Mouse (Mus musculus) B cell, adult 2 months (primary cell): ENCODE data around the gene Trmt13.
"Not testable (repeated sequence)": the region's sequence is repeated elsewhere in the genome, so short reads cannot be mapped to it uniquely, and the experiment has no call there.

Experiments used
- DNase-seq, 2 experiments: peaks; one replicate each; pipeline ENCODE4 v3.0.0; 2022

Gene Trmt13

GRCm38 (mm10) chr3:116614295-116614892 is at the start of gene Trmt13:
Gene Trmt13, minus strand, starts transcription at chr3:116614587.
- no peak for DNase-seq

GRCm38 (mm10) chr3:116662463-116662863 is 48.1 kb upstream of the Trmt13 start, which contains the start of gene Mfsd14a:
Gene Mfsd14a, minus strand, starts transcription at chr3:116662677.
- peak; percentile 100 for DNase-seq

GRCm38 (mm10) chr3:116661870-116662414 is 47.6 kb upstream of the Trmt13 start:
- no peak for DNase-seq

DNA sequence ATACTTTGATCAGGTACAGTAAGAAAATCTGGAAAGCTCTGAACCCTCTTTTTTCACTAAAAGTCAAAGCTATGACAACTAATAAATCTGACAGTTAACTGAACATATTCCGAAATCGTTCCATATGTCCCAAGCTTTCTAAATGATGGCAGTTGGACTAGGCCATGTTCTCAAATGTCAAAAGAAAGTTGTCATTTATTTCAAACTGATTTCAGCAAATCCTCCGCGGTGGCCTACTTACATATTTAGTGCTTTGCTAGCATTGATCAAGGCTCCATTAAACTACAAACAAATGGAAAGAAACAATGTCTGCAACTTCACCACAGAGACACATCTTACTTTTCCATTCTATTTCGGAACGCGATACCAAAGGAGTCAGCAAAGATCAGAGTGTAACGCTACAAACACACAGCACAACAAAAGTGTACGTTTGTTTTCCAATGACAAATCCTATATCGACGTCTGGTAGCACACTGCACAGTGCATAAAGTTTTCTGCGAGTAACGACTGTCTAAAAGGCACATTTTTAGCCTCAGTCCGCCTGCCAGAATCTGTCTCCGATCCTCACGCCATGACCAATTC is 47.0 kb upstream of the Trmt13 start:
- no peak for DNase-seq

DNA sequence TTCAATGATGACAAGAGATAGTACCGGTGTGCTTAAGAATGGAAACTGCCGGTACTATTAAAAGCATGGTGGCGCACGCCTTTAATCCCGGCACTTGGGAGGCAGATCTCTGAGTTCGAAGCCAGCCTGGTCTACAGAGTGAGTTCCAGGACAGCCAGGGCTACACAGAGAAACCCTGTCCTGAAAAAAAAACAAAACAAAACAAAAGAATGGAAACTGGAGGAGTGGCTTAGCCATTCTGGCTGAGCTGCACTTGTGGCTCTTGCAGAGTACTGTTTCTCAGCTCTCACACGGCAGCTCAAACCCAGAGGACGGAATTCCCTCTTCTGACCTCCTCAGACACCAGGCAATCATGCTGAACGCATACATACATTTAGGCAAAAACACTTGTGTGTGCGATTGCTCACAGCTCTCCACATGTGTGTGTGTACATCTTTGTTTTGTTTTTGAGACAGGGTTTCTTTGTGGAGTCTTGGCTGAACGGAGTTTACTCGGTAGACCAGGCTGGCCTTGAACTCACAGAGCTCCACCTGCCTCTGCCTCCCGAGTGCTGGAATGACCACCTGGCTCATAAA is 45.6 kb upstream of the Trmt13 start:
- no peak for DNase-seq

DNA sequence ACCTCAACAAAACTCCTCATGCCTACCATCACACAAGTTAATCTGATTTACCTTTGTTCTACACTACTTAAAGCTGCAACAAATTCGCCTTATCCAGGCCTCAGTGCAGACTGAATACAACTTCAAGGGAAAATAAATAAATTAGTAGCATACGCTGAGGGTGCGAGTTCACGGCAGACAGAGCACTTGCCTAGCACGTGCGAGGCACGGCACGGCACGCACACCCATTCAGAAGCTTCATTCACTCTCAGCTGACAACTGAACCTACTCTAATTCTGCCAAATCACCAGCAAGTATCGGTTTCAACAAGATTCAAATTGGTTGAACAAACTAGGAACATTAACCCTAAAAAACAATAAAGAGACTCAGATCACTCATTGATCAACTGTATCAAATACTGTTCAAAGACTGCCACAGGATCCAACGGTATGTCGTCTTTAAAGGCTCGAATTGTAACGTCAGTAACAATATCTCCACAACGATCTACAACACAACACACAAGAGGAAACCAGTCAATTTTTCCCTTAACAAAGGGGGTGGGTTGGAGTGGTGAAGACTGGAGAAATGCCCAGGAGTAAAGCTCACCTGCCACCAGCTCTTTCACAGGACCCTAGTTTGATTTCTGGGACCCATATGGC is 44.7 kb upstream of the Trmt13 start:
- no peak for DNase-seq

DNA sequence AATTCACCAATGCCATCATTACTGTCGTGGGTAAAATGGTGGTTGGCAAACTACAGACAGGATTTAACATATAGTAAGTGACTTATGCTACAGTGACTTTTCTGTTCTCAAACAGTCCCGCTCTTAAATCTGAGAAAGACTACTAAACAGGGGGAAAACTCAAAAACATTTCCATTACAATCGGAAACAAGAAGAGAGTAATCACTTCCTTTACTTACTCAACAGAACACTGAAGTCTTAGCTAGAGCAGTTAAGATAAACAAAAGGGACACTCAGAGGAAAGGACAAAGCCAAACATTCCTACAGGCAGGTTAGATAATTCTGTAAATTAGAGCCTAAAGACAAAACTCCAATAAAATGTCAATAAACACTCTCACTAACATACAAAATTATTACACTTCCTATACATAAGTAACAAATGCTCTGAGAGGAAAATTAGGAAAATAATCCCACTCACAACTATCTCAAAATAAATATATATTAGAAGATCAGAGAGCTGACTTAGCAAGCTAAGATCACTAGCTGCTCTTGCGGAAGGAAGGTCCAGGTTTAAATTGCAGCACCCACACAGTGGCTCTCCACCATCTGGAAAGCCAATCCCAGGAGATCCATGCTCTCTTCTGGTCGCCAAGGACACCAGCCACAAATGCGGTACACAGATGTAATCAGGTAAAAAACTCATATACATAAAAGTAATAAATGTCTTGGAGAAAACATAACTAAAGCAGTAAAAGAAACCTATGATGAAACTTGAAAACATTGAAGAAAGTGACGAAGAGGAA is 42.0 kb upstream of the Trmt13 start:
- DNase-seq, result no peak

GRCm38 (mm10) chr3:116654051-116654450 is 39.7 kb upstream of the Trmt13 start:
- not testable (repeated sequence) for DNase-seq

DNA sequence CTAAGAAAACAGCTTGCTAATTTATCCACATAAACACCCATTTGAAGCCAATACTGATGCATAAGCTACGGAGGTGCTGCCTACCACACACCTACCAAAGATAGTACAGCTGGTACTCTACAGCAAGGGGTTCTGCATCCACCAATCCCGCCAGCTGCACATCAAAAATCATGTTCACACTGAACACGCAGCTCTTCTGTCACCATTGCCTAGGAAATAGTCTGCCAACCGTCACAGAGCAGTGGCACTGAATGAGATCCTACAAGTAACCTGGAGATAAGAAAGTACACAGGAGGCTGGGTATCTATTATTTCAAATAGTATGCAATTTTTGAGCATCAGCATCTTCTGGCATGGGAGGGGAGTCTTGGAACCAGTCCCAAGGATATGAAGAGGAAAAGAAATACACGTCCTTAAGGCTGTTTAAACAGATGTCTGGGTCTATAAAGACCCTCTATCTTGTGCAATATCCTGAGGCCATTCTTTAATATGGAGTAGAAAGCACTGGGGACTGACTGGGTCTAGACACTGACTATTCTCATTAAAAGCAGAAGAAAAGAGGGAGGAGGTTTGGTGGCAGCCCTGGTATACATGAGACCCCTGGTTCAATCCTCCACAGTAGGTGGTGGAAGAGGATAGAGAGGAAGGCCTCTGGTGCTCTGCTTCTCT is 39.0 kb upstream of the Trmt13 start:
- no peak for DNase-seq

DNA sequence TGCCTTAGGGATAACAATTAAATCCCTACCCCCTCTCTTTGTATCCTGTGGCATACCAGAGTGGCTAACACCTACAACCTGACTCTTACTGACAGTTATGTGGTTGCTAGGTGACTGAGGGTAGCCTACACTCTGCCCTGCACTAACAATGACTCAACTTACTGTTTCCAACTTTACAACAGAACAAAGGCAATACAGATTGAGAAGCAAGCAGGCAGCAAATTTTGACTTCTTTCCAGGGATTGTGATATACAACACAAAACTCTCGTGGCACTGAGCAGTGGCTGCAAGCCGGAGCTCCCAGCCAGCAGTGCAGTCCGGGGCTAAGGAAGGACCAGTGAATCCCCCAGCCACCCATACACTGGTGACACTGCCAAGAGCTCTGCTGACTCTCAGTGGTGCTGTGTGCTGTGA is 37.7 kb upstream of the Trmt13 start:
- DNase-seq, result no peak

GRCm38 (mm10) chr3:116650698-116651097 is 36.3 kb upstream of the Trmt13 start:
- no peak for DNase-seq

GRCm38 (mm10) chr3:116648805-116649204 is 34.4 kb upstream of the Trmt13 start:
- DNase-seq, result no peak

DNA sequence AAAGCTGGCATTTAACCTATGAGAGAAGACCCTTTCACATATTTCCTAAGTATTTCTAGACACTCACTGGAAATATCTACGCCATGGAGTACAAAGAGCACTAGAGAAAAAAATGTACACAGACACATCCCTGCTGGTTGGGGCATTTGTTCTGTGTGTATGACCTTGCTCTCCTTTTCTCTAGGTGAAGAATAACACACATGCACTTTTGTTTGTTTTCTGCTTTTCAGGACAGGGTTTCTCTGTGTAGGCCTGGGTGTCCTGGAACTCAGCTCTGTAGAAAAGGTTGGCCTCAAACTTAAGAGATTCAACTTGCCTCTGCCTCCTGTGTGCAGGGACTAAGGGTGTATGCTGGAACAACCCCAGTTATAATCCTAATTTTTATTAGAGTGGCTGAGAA is 32.0 kb upstream of the Trmt13 start:
- no peak for DNase-seq

DNA sequence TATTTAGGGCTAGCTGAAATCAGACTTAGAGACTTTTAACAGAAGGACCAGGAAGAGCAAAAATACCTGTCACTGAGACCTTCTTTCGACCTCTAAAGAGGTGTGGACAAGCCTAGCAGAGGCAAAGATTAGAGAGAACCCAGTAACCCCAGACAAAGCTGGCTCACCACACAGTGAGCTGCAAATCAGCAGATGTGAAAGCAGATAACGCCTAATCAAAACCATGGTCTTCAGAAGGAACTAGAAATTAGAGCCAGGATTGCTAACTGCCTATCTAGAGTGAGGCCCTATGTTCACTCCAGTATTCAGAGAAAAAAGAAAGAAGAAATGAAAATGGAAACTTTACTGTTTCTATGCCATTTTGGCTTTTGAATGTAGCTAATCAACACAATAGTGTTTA is 28.0 kb upstream of the Trmt13 start:
- no peak for DNase-seq

DNA sequence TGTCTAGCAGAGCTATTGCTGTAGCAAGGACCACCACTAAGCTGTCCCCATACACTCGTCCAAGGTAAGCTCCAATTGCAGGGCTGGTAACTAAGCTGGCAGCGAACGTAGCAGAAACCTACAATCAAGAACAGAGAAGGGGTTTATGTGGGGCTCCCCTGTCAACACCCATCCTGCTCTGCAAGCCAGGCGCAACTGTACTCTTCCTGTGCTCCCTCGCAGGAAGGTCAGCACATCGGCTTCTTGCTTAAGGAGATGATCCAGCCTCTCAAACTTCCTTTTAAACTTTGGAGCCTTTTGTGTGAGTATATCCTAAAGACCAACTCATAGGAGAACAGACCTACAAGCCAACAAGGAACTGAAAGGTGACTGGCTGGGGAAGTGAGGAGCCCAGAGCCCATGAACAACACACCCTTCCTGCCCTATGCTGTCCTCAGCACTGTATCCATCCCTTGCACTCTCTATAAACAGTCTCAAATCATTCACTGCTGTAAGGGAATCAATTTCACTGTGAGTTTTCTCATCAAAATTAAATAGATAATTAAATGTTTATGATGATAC is 27.5 kb upstream of the Trmt13 start:
- DNase-seq, result no peak

DNA sequence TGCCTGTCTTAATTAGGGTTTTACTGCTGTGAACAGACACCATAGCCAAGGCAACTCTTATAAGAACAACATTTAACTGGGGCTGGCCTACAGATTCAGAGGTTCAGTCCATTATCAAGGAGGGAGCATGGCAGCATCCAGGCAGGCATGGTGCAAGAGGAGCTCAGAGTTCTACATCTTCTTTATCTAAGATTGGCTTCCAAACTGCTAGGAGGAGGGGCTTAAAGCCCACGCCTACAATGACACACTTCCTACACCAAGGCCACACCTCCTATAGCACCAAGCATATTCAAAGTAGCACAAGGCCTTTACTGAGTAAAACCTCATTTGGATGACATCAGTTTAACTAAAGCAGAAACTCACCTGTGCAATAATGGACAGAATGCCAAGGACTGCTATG is 25.6 kb upstream of the Trmt13 start:
- DNase-seq, result peak in 1 of 2 experiments; percentile 21

GRCm38 (mm10) chr3:116638572-116638971 is 24.2 kb upstream of the Trmt13 start:
- no peak for DNase-seq

- no peak for DNase-seq
Observed at GRCm38 (mm10) chr3:116637693-116638476, 23.5 kb upstream of the Trmt13 start.

GRCm38 (mm10) chr3:116635799-116636198 is 21.4 kb upstream of the Trmt13 start:
- DNase-seq, result no peak

GRCm38 (mm10) chr3:116634853-116635252 is 20.5 kb upstream of the Trmt13 start:
- no peak for DNase-seq

DNA sequence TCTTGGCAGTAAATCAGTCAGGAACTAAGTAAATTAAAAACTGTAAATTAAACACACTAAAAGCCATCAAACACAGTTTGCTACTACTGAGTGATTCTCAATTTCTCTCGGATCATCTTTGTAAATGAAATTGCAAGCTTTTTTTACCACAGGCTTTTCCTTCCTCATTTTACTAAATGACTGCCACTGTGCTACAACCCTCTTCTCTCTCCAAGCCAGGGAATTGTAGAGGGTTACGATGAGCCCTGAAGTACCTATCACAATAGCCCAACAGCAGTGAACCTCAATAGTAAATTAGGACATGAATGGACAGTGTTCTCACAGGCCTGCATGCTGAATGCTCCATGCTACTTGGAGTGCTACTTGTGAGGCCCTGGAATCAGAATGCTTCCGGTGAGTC is 19.7 kb upstream of the Trmt13 start:
- no peak for DNase-seq
